Mouse (Mus musculus) ES-E14 (cell line): ENCODE measurements around the gene Pomt2. TPM values are rescaled to one million over a fixed set of nuclear protein-coding genes. Genes with fewer than 3 reads are reported as not detected.

ENCODE experiments used
- DNase-seq: peaks from one replicate; pipeline ENCODE4 v3.0.0-alpha.2; 2013; ENCODE audit warnings: low read depth, low spot score
- H3K27ac ChIP-seq: 2 replicates; pipeline ENCODE4 v1.5.1; 2012; ENCODE audit warnings: low read depth, mild to moderate bottlenecking, low read length, moderate library complexity, mixed read lengths; ENCODE audit not compliant: poor library complexity, insufficient read depth, severe bottlenecking
- H3K36me3 ChIP-seq: 2 replicates; pipeline ENCODE4 v1.6.1; 2012; ENCODE audit warnings: mild to moderate bottlenecking, low read length, moderate library complexity, mixed read lengths; ENCODE audit not compliant: control insufficient read depth, poor library complexity, insufficient read depth, severe bottlenecking
- H3K4me1 ChIP-seq, 2 experiments: fragments of 150-350 bp in 1 of 2; sonication (generic) in 1 of 2; 2 replicates each; pipeline ENCODE4 v1.6.1; 2012; ENCODE audit warnings: low read length in 2 of 2, mild to moderate bottlenecking in 1 of 2, mixed read lengths in 1 of 2; ENCODE audit not compliant: control insufficient read depth in 2 of 2, insufficient read depth in 2 of 2, poor library complexity in 1 of 2
- H3K4me3 ChIP-seq, 2 experiments: fragments of 150-350 bp in 1 of 2; sonication (generic) in 1 of 2; 2 replicates each; pipeline ENCODE4 v1.5.1; 2012; ENCODE audit warnings: low read length in 2 of 2, low read depth in 1 of 2, mild to moderate bottlenecking in 1 of 2, mixed read lengths in 1 of 2; ENCODE audit not compliant: insufficient read depth in 1 of 2, poor library complexity in 1 of 2, severe bottlenecking in 1 of 2
- H3K9ac ChIP-seq: 2 replicates; pipeline ENCODE4 v1.6.1; 2012; ENCODE audit warnings: low read depth, mild to moderate bottlenecking, low read length, mixed read lengths; ENCODE audit not compliant: poor library complexity, insufficient read depth, severe bottlenecking
- H3K9me3 ChIP-seq: fragments of 150-350 bp; sonication (generic); 2 replicates; pipeline ENCODE4 v1.6.1; 2012; ENCODE audit warnings: low read depth, mild to moderate bottlenecking, low read length; ENCODE audit not compliant: control insufficient read depth, insufficient read depth
- CHD2 ChIP-seq: IDR thresholded peaks from 2 replicates; pipeline ENCODE4 v1.6.1; 2014; ENCODE audit warnings: mild to moderate bottlenecking, low read depth, low read length, inconsistent platforms
- HCFC1 ChIP-seq: IDR thresholded peaks from 2 replicates; pipeline ENCODE4 v1.6.1; 2012; ENCODE audit warnings: low read length, inconsistent platforms, borderline replicate concordance; ENCODE audit not compliant: insufficient read depth
- MAFK ChIP-seq: IDR thresholded peaks from 2 replicates; pipeline ENCODE4 v1.6.1; 2014; ENCODE audit warnings: mild to moderate bottlenecking, low read depth, low read length, inconsistent platforms; ENCODE audit not compliant: insufficient read depth
- ZC3H11A ChIP-seq: IDR thresholded peaks from 2 replicates; pipeline ENCODE4 v1.6.1; 2012; ENCODE audit warnings: low read depth, mild to moderate bottlenecking, inconsistent platforms, low read length, borderline replicate concordance
- ZNF384 ChIP-seq: IDR thresholded peaks from 2 replicates; pipeline ENCODE4 v1.6.1; 2012; ENCODE audit warnings: low read depth, low read length, inconsistent platforms
- in situ Hi-C, 2 experiments: fragments of 600-800 bp; cut with MboI; formaldehyde crosslinking; loops; one replicate each; pipeline ENCODE4 v1.15.1; 2025; ENCODE audit warnings: low sequenced_read_pairs in 2 of 2, inconsistent platforms in 1 of 2; ENCODE audit not compliant: unreplicated experiment in 2 of 2
- total RNA-seq: library from RNA; depleted of rRNA; stranded (reverse); fragments of 300-350 nt; gene quantifications from 2 replicates; pipeline ENCODE4 v1.2.3, GENCODE M21; 2012

Pomt2 gene
- total RNA-seq, 1 experiment, result 23.9 TPM

DNA sequence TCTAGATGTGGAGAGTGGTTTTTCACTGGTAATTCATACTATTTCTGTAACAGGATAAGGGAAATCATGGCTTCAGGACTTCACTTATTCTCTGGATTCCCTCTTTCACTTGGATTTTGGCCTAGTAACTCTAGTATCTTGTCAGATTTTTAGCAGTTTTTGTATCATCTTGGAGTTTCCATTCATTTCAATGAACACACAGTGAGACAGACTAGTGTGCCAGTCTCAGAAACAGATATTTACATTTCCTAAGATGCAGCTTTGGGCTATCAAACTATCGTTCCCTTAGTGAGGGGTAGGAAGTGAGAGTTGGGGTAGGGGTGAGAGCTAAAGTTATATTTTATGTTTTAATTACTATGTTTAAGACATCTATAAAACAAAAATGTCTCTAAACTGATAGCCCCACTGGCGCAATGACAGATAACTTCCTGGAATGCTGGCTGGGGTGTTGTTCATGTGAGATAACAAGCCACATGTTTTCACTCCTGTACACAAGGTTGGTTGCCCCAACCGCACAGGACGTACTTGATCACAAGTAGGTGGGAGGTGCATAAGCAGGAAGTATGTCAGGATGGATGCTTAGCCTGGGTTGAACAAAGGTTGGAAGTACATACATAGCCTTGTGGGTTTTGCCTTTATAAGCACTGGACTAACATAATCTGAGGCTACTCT lies 25.7 kb downstream of the Pomt2 start:
- H3K27ac ChIP-seq, result no peak overlapping the region
- in situ Hi-C loops, result no loop called here
- H3K9me3 ChIP-seq, result no peaks in the 10 kb centered on the region
- peaks cover 6% of the 10 kb centered on the region for H3K36me3 ChIP-seq
- no peak for DNase-seq
- no peak for TF ChIP-seq ZNF384
- TF ChIP-seq MAFK, result no peak
- TF ChIP-seq ZC3H11A, result no peak
- no peak for TF ChIP-seq HCFC1
- no peak for TF ChIP-seq CHD2
- no peak overlapping the region for H3K4me3 ChIP-seq
- H3K9ac ChIP-seq, result no peak overlapping the region
- H3K4me1 ChIP-seq, result no peaks in the 10 kb centered on the region

DNA sequence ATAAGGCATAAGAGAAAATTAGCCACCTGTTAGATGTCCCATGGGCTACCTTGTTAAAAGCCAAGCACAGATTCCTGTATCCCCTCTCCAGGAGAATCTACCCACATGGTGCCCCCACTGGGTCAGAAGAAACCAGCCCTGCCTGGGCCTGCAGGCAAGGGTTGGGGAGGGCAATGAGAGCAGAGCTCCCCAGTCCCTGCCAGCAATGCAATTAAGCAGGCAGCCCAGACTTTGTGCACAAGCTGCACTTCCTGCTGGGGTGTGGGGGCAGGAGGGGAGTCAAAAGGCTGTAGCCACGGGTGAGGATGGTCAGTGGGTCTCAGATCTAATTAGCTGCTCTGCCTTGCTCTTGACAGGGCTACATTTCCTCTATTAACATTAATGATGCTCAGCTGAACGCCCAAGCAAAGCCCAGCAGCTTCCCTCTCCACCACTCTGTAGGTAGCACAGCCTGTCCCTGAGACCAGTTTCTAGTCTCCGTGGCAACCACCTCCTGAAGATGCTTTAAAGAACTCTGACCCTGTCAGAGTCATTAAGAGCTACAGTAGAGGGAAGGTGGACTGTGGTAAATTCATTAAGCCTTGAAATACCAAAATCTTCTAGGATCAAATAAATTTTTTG lies 40.3 kb downstream of the Pomt2 start:
- DNase-seq, result no peak
- no peaks in the 10 kb centered on the region for H3K4me1 ChIP-seq
- TF ChIP-seq HCFC1 (no peak), ZNF384 (no peak), ZC3H11A (no peak), CHD2 (no peak), MAFK (no peak)
- H3K36me3 ChIP-seq, result peaks cover 2% of the 10 kb centered on the region; the same call in 1 of the 2 replicates
- H3K4me3 ChIP-seq, result no peak overlapping the region
- no peak overlapping the region for H3K27ac ChIP-seq
- H3K9me3 ChIP-seq, result no peaks in the 10 kb centered on the region
- in situ Hi-C loops, result no loop called here
- H3K9ac ChIP-seq, result no peak overlapping the region

DNA sequence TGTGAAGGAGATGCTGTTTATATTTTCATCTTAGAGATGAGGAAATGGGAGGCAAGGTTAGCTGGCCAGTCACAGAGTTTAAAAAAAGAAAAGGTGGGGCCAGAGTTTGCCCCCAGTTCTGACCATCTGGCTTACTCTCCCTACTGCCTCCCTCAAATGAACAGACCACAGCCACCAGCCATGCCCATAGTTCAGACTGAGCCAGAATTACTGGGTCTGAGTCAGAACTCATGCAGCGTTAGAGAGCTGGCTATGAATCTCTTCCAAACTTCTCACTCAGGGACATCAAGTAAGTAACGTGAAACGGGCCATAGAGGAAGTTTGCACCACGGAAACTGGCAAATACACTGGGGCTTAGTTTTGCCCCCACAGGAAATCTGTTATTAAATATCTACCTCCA lies 43.0 kb downstream of the Pomt2 start:
- Histone ChIP-seq H3K9ac (no peak overlapping the region), H3K4me1 (peaks cover 0 to 2% of the 10 kb centered on the region in 2 experiments; a peak in 1 of 4 replicates), H3K27ac (no peak overlapping the region), H3K9me3 (no peaks in the 10 kb centered on the region), H3K4me3 (no peak overlapping the region), H3K36me3 (peaks cover 2% of the 10 kb centered on the region; the same call in 1 of the 2 replicates)
- in situ Hi-C loops, result no loop called here
- no peak for TF ChIP-seq CHD2
- TF ChIP-seq ZNF384, result no peak
- no peak for TF ChIP-seq ZC3H11A
- no peak for TF ChIP-seq MAFK
- no peak for TF ChIP-seq HCFC1
- DNase-seq, result no peak

DNA sequence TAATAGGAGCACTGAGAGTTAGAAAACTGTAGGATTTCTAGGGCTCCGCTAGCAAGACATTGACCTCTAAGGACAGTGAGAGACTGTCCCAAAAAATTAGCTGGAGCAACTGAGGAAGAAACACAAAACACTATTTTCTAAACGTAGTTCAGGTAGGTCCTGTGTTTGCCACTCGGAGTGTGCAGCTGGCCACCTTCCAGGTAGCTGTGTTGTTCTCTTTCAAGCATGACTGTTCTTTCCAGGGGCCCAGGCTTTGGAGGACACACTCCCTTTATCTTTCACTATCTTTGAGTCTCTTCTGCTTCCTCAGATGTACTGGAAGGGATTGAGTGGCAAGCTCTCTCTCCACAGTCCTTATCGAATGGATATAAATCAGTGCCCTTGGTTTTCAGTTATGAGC lies 44.3 kb downstream of the Pomt2 start:
- TF ChIP-seq MAFK, result no peak
- TF ChIP-seq HCFC1, result no peak
- TF ChIP-seq ZNF384, result no peak
- no peak overlapping the region for H3K27ac ChIP-seq
- DNase-seq, result no peak
- H3K4me3 ChIP-seq, result no peak overlapping the region
- H3K9ac ChIP-seq, result no peak overlapping the region
- no peaks in the 10 kb centered on the region for H3K36me3 ChIP-seq
- peaks cover 0 to 2% of the 10 kb centered on the region in 2 experiments; a peak in 1 of 4 replicates for H3K4me1 ChIP-seq
- H3K9me3 ChIP-seq, result no peaks in the 10 kb centered on the region
- in situ Hi-C loops, result no loop called here

DNA sequence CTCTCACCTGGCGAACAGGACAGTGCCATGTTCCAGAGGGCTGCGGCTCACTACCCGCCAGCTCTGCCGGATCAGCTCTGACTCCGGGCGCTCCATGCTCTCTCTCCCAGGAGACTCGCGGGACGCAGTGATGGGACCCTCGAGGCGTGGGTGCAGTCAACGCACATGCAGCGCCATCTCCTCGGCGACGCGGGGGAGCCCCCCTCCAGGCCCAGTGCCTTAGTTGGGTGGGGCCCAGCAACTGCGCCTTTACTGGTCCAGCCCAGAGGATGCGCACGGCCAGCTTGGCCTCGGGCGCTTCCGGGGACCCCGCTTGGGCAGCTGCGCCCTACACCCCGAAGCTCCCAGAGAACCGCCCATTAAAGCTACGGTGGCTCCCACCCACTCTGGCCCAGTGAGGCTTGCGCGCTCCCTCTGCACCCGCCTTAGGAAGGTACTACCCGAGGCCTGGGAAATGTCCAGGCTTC lies 45.6 kb downstream of the Pomt2 start, which contains the start of gene Ngb:
Gene Ngb (minus strand): TSS at position 375 of the 467 bp plus-strand sequence.
- Histone ChIP-seq H3K27ac (no peak within 1 kb of the TSS), H3K36me3 (no peaks in the 10 kb centered on the region), H3K4me1 (peaks cover 0 to 2% of the 10 kb centered on the region in 2 experiments; a peak in 1 of 4 replicates), H3K4me3 (peak within 1 kb of the TSS; percentile 67 to 69), H3K9ac (peak within 1 kb of the TSS; percentile 40; the same call in 1 of the 2 replicates), H3K9me3 (no peaks in the 10 kb centered on the region)
- DNase-seq, result no peak
- TF ChIP-seq CHD2 (no peak), ZC3H11A (no peak), HCFC1 (no peak), MAFK (no peak), ZNF384 (no peak)
- in situ Hi-C loops, result no loop called here
